Mouse (Mus musculus): Measurements from ENCODE around the gene Dtwd1.
"Not testable (repeated sequence)": the region's sequence is repeated elsewhere in the genome, so short reads cannot be mapped to it uniquely, and the experiment has no call there.

Gene Dtwd1

GRCm38 (mm10) chr2:126151855-126152571, at the start of gene Dtwd1, which contains the start of gene Fam227b:
TSS of gene Dtwd1 (plus strand) at chr2:126152141.
TSS of gene Fam227b (minus strand) at chr2:126152004.
- peak; percentile 97 for DNase-seq (ENCODE audit: low read depth)

DNA sequence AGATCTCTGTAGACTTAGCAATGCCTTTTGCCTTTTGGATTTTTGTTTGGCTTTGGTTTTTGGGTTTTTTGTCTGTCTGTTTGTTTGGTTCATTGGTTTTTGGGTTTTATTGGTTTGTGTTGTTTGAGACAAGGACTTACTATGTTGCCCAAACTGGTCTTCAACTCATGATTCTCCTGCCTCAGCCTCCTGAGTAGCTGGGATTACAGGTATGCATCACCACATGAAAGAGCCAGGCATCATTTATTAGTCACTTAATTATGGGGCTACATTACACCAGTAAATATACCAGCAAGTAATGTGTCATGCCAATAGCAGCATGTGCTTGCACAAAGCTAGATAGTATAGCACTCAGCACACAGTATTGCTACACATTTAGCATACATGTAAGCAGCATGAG, 4.2 kb upstream of the Dtwd1 start:
- DNase-seq (ENCODE audit: low read depth), result peak; percentile 89

GRCm38 (mm10) chr2:126165277-126166018, 13.5 kb downstream of the Dtwd1 start:
- DNase-seq (ENCODE audit: low read depth), result no peak

- DNase-seq (ENCODE audit: low read depth), result no peak
These were observed 14.4 kb downstream of the Dtwd1 start for GRCm38 (mm10) chr2:126166335-126166734.

- DNase-seq (ENCODE audit: low read depth), result no peak
These were observed 15.1 kb downstream of the Dtwd1 start for GRCm38 (mm10) chr2:126166848-126167617.

DNA sequence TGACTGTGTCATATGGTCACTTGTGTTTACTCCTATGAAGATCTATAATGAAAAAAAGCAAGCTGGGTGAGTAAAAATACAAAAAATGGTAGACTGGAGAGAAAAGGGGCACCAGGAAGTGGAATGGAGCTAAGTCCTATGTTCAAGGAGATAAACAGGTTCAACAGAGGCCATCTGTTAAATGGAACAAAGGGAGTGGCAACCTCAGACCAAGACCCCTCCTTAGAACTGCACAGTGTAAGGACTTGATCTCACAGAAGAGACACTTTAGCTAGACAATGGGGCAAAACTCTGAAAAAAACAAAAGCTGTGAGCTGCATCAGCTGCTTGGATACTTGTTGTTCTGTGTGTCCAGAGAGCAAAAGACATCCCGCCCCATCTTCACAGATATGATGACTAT, 19.5 kb downstream of the Dtwd1 start:
- DNase-seq (ENCODE audit: low read depth), result no peak

- no peak for DNase-seq (ENCODE audit: low read depth)
These were observed 39.4 kb downstream of the Dtwd1 start for GRCm38 (mm10) chr2:126191306-126191705.

DNA sequence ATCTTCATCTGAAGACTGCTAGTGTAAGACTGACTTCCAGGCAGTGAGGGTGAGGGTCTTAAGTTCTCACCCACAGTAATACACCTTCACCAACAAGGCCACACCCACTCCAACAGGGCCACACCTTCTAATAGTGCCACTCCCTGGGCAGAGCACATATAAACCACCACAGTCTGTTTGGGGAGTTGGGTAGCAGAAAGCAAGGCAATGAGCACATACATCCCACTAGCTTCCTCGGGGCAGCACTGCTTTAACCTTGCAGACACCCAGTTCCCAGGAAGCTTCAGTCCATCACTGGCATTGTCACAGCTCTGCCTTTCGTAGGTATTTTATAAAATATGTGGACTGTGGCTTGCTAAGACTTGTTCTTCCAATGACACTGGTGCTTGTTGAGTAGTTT, 40.2 kb downstream of the Dtwd1 start:
- no peak for DNase-seq (ENCODE audit: low read depth)

DNA sequence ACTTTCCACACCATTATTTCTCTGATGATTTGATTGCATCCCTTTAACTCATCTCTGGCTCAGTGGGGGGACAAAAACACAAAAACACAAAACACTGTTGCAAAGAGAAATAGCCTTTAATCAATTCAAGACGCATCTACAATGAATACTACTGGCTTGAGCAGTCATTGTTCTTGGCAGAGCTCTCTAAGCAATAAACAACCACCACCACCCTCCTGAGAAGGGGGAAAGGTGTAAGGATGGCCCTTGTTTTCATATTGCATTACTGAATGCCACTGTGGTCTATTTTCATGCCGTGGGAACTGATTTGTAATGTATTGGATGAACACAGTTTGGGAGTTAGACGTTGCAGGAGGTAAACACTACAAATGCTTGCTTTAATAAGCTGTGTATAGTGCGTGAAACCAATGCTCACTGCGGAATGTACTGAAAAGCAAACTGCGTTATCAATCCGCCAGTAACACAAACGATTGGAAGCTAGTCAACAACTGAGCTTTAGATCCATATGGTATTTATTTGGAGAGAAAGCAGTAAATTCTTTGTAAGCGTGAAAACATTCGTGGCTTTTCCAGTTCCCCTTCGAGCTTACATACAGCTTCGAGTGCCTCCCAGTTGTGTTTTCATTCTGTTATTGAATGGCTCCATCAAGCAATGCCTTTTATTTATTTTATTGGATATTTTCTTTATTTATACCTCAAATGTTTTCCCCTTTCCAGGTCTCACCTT, 43.9 kb downstream of the Dtwd1 start:
- DNase-seq (ENCODE audit: low read depth), result no peak

- DNase-seq (ENCODE audit: low read depth), result no peak
These were observed 47.0 kb downstream of the Dtwd1 start for GRCm38 (mm10) chr2:126198971-126199370.

DNA sequence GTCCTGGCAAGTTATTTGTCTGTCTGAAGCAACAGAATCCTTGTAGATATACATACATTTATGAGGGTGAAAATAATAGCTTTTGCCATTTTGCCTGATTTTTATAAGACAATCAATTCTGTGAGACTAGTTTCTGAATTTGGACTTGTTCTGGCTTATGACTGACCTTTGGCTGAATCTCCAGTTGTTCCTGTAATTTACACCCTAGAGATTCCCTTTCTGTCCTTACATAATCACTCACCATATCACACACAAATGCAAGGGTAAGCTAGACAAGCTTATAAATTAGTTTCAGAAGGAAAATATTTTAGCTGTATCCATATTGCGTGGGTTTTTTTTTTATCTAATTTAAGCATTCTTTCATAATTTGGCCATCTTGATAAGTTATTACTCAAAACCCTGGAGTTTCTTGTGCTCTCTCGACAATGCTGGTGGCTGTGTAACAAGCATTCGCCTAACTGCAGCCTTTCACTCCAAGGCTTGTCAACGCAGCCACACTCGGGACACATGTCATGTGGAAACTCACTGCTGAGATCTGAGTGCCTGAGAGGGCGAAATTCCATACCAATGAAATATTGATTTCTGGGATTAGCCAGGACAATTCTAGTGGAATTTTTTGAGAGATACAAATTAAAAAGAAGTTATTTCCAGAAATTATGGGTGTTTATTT, 59.2 kb downstream of the Dtwd1 start:
- no peak for DNase-seq (ENCODE audit: low read depth)

- not testable (repeated sequence) for DNase-seq (ENCODE audit: low read depth)
These were observed 62.9 kb downstream of the Dtwd1 start, which contains the start of gene Gm17555 for GRCm38 (mm10) chr2:126214800-126215199. TSS of gene Gm17555 (plus strand) at chr2:126215100.
